21 mouse cellular contexts compared by ENCODE assay signal in genomic region chr17:86208821-86209186, GRCm38 (mm10).
"Had no signal": no experiment of that assay in that cellular context is flagged by ENCODE, and none has a peak within 500 bp of the region (broad histone marks: within the 10 kb centered on the region; RNA-seq: fewer than 3 reads in every experiment).

No protein-coding gene starts in this region.

- H3K27ac ChIP-seq: kidney, postnatal 0 days; left cerebral cortex, adult 2 months; liver, embryonic 14.5 days; lung, embryonic 15.5 days; midbrain, embryonic 12.5 days; midbrain, embryonic 15.5 days; neural tube, embryonic 12.5 days; neural tube, embryonic 15.5 days; stomach, postnatal 0 days had no signal

- H3K36me3 ChIP-seq: lung, embryonic 15.5 days; midbrain, embryonic 12.5 days; midbrain, embryonic 15.5 days; neural tube, embryonic 12.5 days; neural tube, embryonic 15.5 days had no signal

- H3K4me1 ChIP-seq: midbrain, embryonic 12.5 days; midbrain, embryonic 15.5 days; neural tube, embryonic 12.5 days had no signal

- H3K4me2 ChIP-seq: lung, embryonic 15.5 days; midbrain, embryonic 12.5 days; midbrain, embryonic 15.5 days; neural tube, embryonic 12.5 days; neural tube, embryonic 15.5 days had no signal

- ATAC-seq: midbrain, embryonic 15.5 days had no signal

- H3K9ac ChIP-seq: liver, embryonic 14.5 days; lung, embryonic 15.5 days; midbrain, embryonic 12.5 days; midbrain, embryonic 15.5 days; neural tube, embryonic 12.5 days; neural tube, embryonic 15.5 days had no signal

- H3K27me3 ChIP-seq: lung, embryonic 15.5 days; midbrain, embryonic 12.5 days; midbrain, embryonic 15.5 days; neural tube, embryonic 12.5 days; neural tube, embryonic 15.5 days had no signal

- H3K9me3 ChIP-seq: lung, embryonic 15.5 days; midbrain, embryonic 12.5 days; midbrain, embryonic 15.5 days; neural tube, embryonic 12.5 days; neural tube, embryonic 15.5 days had no signal

- DNase-seq: kidney, adult 9 months; kidney, postnatal 25 days; layer of hippocampus, postnatal 36 days; lung, adult 18-20 months; lung, postnatal 10 days; lung, postnatal 36 days; right cerebral cortex, adult 18-20 months; right cerebral cortex, postnatal 14 days; right cerebral cortex, postnatal 4 days; thymus, adult 2 months; thymus, postnatal 14 days; thymus, postnatal 4 days had no signal

- H3K4me3 ChIP-seq: left cerebral cortex, adult 2 months; lung, embryonic 15.5 days; midbrain, embryonic 12.5 days; midbrain, embryonic 15.5 days; neural tube, embryonic 12.5 days; neural tube, embryonic 15.5 days had no signal
